Mouse (Mus musculus) left cerebral cortex, postnatal 14 days (tissue): Measurements from ENCODE around the gene 9930111J21Rik1. TPM values are rescaled to one million over a fixed set of nuclear protein-coding genes. Genes with fewer than 3 reads are reported as not detected.
A peak's percentile ranks its signal among the peaks of the same experiment; 100 is the strongest.
"Not testable (repeated sequence)": the region's sequence is repeated elsewhere in the genome, so short reads cannot be mapped to it uniquely, and the experiment has no call there.

ENCODE experiments used
- DNase-seq, 2 experiments: peaks; one replicate each; pipeline ENCODE4 v3.0.0; 2021 to 2022; ENCODE audit warnings: low spot score in 2 of 2, mixed read lengths in 1 of 2
- intact Hi-C: fragments of 180-260 bp; cut with DNase I; formaldehyde crosslinking; loops from one replicate; pipeline ENCODE4 v1.15.1; 2025
- total RNA-seq, 2 experiments: library from RNA; stranded (reverse); gene quantifications; 2 replicates each; pipeline ENCODE4 v1.2.3; 2021

9930111J21Rik1 gene
- total RNA-seq, 2 experiments from 2014 or later = 0.94 to 1.1 TPM

- DNase-seq, intact Hi-C loops: not testable (repeated sequence)
These were observed 52.8 kb downstream of the 9930111J21Rik1 start for GRCm38 (mm10) chr11:48926437-48926836.

GRCm38 (mm10) chr11:48923818-48924217 is 55.4 kb downstream of the 9930111J21Rik1 start:
- intact Hi-C loops, DNase-seq: not testable (repeated sequence)

- intact Hi-C loops = no loop called here
- DNase-seq = no peak
These were observed 60.8 kb downstream of the 9930111J21Rik1 start for GRCm38 (mm10) chr11:48918380-48918779.

GRCm38 (mm10) chr11:48913611-48914010 is 65.6 kb downstream of the 9930111J21Rik1 start:
- no peak for DNase-seq
- intact Hi-C loops = no loop called here

- intact Hi-C loops = no loop called here
- no peak for DNase-seq
These were observed 70.7 kb downstream of the 9930111J21Rik1 start for GRCm38 (mm10) chr11:48908459-48908858.

- intact Hi-C loops = no loop called here
- DNase-seq = no peak
These were observed 77.2 kb downstream of the 9930111J21Rik1 start, which contains the start of gene Gm5431 for GRCm38 (mm10) chr11:48902021-48902420. Gm5431 (minus strand) TSS chr11:48902214.

GRCm38 (mm10) chr11:48901567-48901930 is 77.6 kb downstream of the 9930111J21Rik1 start:
- DNase-seq, intact Hi-C loops: not testable (repeated sequence)

- DNase-seq = peak in 1 of 2 experiments; percentile 6
- intact Hi-C loops = not testable (repeated sequence)
These were observed 78.3 kb downstream of the 9930111J21Rik1 start for GRCm38 (mm10) chr11:48900654-48901566.

GRCm38 (mm10) chr11:48898812-48899431 is 80.3 kb downstream of the 9930111J21Rik1 start:
- intact Hi-C loops = no loop called here
- DNase-seq = no peak

Other genes with a start within 250 kb of the 9930111J21Rik1 start
- gene Rack1, start 179.1 kb downstream of the 9930111J21Rik1 start, total RNA-seq = 100 to 1,000 TPM; 252 to 259 TPM
- gene Trim41, start 162.0 kb downstream of the 9930111J21Rik1 start, total RNA-seq = 10 to 100 TPM; 52.0 to 56.4 TPM
- gene Trim7, start 153.3 kb downstream of the 9930111J21Rik1 start, total RNA-seq = 1 to 10 TPM; 1.4 to 1.8 TPM
- 1 to 10 TPM; 1.2 to 1.6 TPM for gene Gm12184, start 152.7 kb downstream of the 9930111J21Rik1 start, total RNA-seq
- 1 to 10 TPM; 3.7 TPM for gene Irgm1, start 107.7 kb downstream of the 9930111J21Rik1 start, total RNA-seq
- under 1 TPM in 1 of 2 experiments, not detected in 1; 0.29 TPM for gene Gm5431, start 77.2 kb downstream of the 9930111J21Rik1 start, total RNA-seq
- under 1 TPM in 1 of 2 experiments, not detected in 1; 0.70 TPM for gene Psme2b, start 33.2 kb downstream of the 9930111J21Rik1 start, total RNA-seq
- not detected for gene Olfr56, start 509 bp downstream of the 9930111J21Rik1 start, total RNA-seq
- under 1 TPM in 1 of 2 experiments, not detected in 1; 0.06 TPM for gene Gm12185, start 12.8 kb upstream of the 9930111J21Rik1 start, total RNA-seq
- not detected for gene Tgtp1, start 14.8 kb upstream of the 9930111J21Rik1 start, total RNA-seq
- gene 9930111J21Rik2, start 71.8 kb upstream of the 9930111J21Rik1 start, total RNA-seq = 1 to 10 TPM; 1.6 TPM
- under 1 TPM in 1 of 2 experiments, not detected in 1; 0.17 TPM for gene Tgtp2, start 84.8 kb upstream of the 9930111J21Rik1 start, total RNA-seq
- under 1 TPM; 0.57 to 0.62 TPM for gene Ifi47, start 97.2 kb upstream of the 9930111J21Rik1 start, total RNA-seq
- gene Olfr1396, start 135.5 kb upstream of the 9930111J21Rik1 start, total RNA-seq = not detected
- gene Olfr1395, start 162.9 kb upstream of the 9930111J21Rik1 start, total RNA-seq = not detected
- gene Olfr1394, start 175.0 kb upstream of the 9930111J21Rik1 start, total RNA-seq = not detected
- under 1 TPM; 0.17 to 0.22 TPM for gene Btnl9, start 207.8 kb upstream of the 9930111J21Rik1 start, total RNA-seq
- gene Zfp62, start 223.9 kb upstream of the 9930111J21Rik1 start, total RNA-seq = 10 to 100 TPM; 36.9 to 39.5 TPM